Mouse (Mus musculus): ENCODE results near the gene Atp10a. TPM values are rescaled to one million over a fixed set of nuclear protein-coding genes. Genes with fewer than 3 reads are reported as not detected.

Atp10a gene
- 0.74 and 1.8 TPM in 2 replicates for polyA plus RNA-seq (2012; rRNA removed; ENCODE audit: low replicate concordance)

DNA sequence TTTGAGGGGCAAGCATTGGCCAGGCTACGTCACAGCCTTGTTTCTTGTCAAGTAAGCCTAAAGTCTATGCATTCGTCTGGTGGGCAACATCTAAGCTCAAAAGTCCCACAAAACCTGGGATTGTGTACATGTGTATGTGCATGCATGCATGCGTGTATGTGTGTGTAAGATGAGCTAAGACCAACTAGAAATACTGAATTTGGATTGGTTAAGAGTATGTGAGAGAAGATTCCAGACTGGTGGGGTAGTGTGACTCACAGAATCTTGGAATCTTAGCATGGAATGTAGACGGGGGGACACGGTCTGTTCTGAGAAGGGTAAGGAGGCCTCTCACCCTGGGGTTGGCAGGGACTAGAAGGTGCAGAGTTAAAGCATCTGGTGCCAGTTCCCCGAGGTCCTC is at the start of gene Atp10a:
TSS of gene Atp10a (plus strand) at position 301 of the 400 bp plus-strand sequence.

